Mouse (Mus musculus) forebrain, embryonic 15.5 days (tissue): ENCODE measurements around the gene Suz12. TPM values are rescaled to one million over a fixed set of nuclear protein-coding genes. Genes with fewer than 3 reads are reported as not detected.

Experiments used
- ATAC-seq: fragments of 200-750 bp; cut with Nextera tagmentation; replicated peaks from 2 replicates; pipeline ENCODE4 v1.8.0; 2017; ENCODE audit warnings: mild to moderate bottlenecking, moderate TSS enrichment, moderate library complexity
- H3K27ac ChIP-seq: fragments of 300-500 bp; sonication (generic); replicated peaks from 2 replicates; pipeline ENCODE4 v1.5.1; 2015; ENCODE audit warnings: mild to moderate bottlenecking, inconsistent platforms
- H3K27me3 ChIP-seq: fragments of 300-500 bp; sonication (generic); 2 replicates; pipeline ENCODE4 v1.6.1; 2015; ENCODE audit warnings: inconsistent platforms
- H3K36me3 ChIP-seq: fragments of 300-500 bp; sonication (generic); 2 replicates; pipeline ENCODE4 v1.6.1; 2015; ENCODE audit warnings: mild to moderate bottlenecking, inconsistent platforms
- H3K4me1 ChIP-seq: fragments of 300-500 bp; sonication (generic); 2 replicates; pipeline ENCODE4 v1.6.1; 2015; ENCODE audit warnings: inconsistent platforms
- H3K4me2 ChIP-seq: fragments of 300-500 bp; sonication (generic); replicated peaks from 2 replicates; pipeline ENCODE4 v1.6.1; 2015; ENCODE audit warnings: mild to moderate bottlenecking, inconsistent platforms
- H3K4me3 ChIP-seq: fragments of 300-500 bp; sonication (generic); 2 replicates; pipeline ENCODE4 v1.5.1; 2015; ENCODE audit warnings: mild to moderate bottlenecking, inconsistent platforms
- H3K9ac ChIP-seq: fragments of 300-500 bp; sonication (generic); replicated peaks from 2 replicates; pipeline ENCODE4 v1.6.1; 2015; ENCODE audit warnings: mild to moderate bottlenecking, inconsistent platforms
- H3K9me3 ChIP-seq: fragments of 300-500 bp; sonication (generic); 2 replicates; pipeline ENCODE4 v1.6.1; 2016; ENCODE audit warnings: inconsistent platforms
- WGBS: fragments of 180-500 bp; shearing (Covaris S2); methylation state at CpG from one replicate; pipeline ENCODE4 v1.1.7; 2015; ENCODE audit warnings: mixed read lengths; 5-methylcytosine and 5-hydroxymethylcytosine counted together
- polyA plus RNA-seq: library from polyadenylated mRNA; unstranded; fragments of >200 nt; fragmentation: Nextera tagmentation; extraction: Ambion mirVana; gene quantifications from 2 replicates; pipeline ENCODE4 v1.2.1, GENCODE M21; 2015

Suz12 gene
- polyA plus RNA-seq, 1 experiment from 2014 or later = 21.1 TPM

DNA sequence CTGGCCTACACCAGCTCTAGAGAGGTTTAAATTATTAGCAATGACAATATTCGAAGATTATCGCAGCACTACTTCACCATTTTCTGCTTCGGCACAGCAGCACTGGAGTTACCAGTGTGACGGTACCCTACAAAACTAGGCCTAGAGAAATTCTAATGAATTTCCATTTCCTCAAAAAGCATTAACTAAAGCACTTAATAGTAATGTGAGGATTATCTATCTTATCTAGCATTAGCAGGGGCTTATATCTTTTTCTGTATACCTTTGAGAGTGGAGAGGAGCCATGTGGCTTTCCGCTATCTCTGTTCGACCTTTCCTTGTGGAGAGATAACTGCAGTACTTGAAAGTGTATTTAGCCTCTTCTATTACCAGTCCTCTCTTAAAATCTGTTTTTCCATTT is 86.8 kb downstream of the Suz12 start:
- Histone ChIP-seq H3K27ac (no peak overlapping the region), H3K4me3 (peak overlapping the region; percentile 62), H3K9me3 (no peaks in the 10 kb centered on the region), H3K9ac (no peak overlapping the region), H3K4me1 (peaks cover 17% of the 10 kb centered on the region), H3K36me3 (no peaks in the 10 kb centered on the region), H3K4me2 (peak overlapping the region; percentile 75), H3K27me3 (no peaks in the 10 kb centered on the region)
- no peak for ATAC-seq
- WGBS = 73% methylated on average over 6 of the region's 6 CpGs

DNA sequence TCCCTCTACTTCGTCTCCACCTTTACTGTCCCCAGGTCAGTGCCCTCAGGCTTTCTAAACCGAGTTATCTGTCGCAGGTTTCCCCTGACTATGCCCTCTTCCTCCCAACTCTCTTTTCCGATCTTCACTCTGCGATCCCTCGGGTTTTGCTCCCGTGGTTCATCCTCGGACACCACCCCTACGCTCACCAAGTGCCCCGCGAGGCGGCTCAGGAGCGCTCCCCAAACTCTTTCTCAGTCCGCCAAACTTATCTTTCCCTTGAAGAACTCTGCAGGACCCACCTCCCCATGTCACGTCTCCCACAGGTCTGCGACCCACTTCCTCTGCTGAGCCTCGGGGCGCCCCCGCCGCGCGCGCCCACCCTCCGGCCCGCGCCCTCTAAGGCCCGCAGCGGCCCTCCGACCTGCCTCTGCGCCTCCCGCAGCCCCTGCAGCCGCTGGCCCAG is 87.5 kb downstream of the Suz12 start:
- Histone ChIP-seq H3K36me3 (no peaks in the 10 kb centered on the region), H3K4me1 (peaks cover 17% of the 10 kb centered on the region), H3K9me3 (no peaks in the 10 kb centered on the region), H3K27ac (peak overlapping the region; percentile 80), H3K4me2 (peak overlapping the region; percentile 75), H3K4me3 (peak overlapping the region; percentile 62), H3K27me3 (no peaks in the 10 kb centered on the region), H3K9ac (peak overlapping the region; percentile 68)
- peak; percentile 79 for ATAC-seq
- 0% methylated on average over 32 of the region's 32 CpGs for whole genome bisulfite sequencing

- Histone ChIP-seq H3K27ac (peak within 1 kb of the TSS; percentile 80), H3K9me3 (no peaks in the 10 kb centered on the region), H3K4me1 (peaks cover 17% of the 10 kb centered on the region), H3K4me2 (peak within 1 kb of the TSS; percentile 75), H3K27me3 (no peaks in the 10 kb centered on the region), H3K36me3 (no peaks in the 10 kb centered on the region), H3K9ac (peak within 1 kb of the TSS; percentile 68), H3K4me3 (peak within 1 kb of the TSS; percentile 62)
- WGBS = 6% methylated on average over 51 of the region's 55 CpGs
- peak; percentile 94 for ATAC-seq
Observed at GRCm38 (mm10) chr11:80080826-80081728, 88.2 kb downstream of the Suz12 start, which contains the start of gene Crlf3. Gene Crlf3, minus strand, starts transcription at chr11:80080991.

DNA sequence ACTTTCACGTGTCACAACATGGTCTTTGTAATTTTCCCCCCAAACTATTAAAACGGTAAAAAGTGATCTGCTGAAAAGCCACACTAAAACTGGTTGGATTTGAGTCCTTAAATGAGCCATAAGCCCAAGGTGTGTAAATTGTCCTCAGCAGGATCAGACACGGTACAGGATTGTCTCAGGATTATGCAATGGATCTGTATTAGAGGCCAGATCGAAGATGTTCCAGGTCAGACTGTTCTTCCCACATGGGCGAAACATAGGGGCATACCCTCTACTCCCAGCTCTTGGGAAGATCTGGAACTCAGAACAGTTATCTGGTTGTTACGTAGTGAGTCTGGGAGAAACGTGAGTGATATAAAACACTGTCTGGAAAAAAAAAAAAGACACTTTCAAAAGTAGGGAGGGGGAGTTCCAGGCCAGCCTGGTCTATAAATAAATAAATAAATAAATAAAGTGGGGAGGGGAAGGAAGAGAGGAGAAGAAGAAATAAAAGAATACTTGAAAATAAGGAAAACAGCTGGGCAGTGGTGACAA is 88.9 kb downstream of the Suz12 start:
- ATAC-seq = no peak
- H3K9me3 ChIP-seq = no peaks in the 10 kb centered on the region
- no peaks in the 10 kb centered on the region for H3K36me3 ChIP-seq
- H3K4me1 ChIP-seq = peaks cover 17% of the 10 kb centered on the region
- peak overlapping the region; percentile 62; the same call in 1 of the 2 replicates for H3K4me3 ChIP-seq
- peak overlapping the region; percentile 75; the same call in 1 of the 2 replicates for H3K4me2 ChIP-seq
- no peak overlapping the region for H3K9ac ChIP-seq
- 88% methylated on average over 7 of the region's 7 CpGs for WGBS
- H3K27me3 ChIP-seq = no peaks in the 10 kb centered on the region
- H3K27ac ChIP-seq = no peak overlapping the region; the same call in 1 of the 2 replicates

Other genes starting within 250 kb of the Suz12 start
- gene Utp6, start 30.7 kb upstream of the Suz12 start, polyA plus RNA-seq = 51.6 and 55.8 TPM in 2 replicates
- 19.6 and 21.2 TPM in 2 replicates for gene Crlf3, start 87.9 kb downstream of the Suz12 start, polyA plus RNA-seq
- gene Atad5, start 96.3 kb downstream of the Suz12 start, polyA plus RNA-seq = 8.7 and 9.2 TPM in 2 replicates
- 28.2 and 30.7 TPM in 2 replicates for gene Tefm, start 149.1 kb downstream of the Suz12 start, polyA plus RNA-seq
- 2.7 and 3.3 TPM in 2 replicates for gene Adap2, start 161.0 kb downstream of the Suz12 start, polyA plus RNA-seq
- 3.0 and 3.3 TPM in 2 replicates for gene Rnf135, start 190.7 kb downstream of the Suz12 start, polyA plus RNA-seq
- gene Rhot1, start 215.9 kb downstream of the Suz12 start, polyA plus RNA-seq = 75.7 and 78.6 TPM in 2 replicates